28 mouse cellular contexts compared by ENCODE assay signal in the genomic region with DNA sequence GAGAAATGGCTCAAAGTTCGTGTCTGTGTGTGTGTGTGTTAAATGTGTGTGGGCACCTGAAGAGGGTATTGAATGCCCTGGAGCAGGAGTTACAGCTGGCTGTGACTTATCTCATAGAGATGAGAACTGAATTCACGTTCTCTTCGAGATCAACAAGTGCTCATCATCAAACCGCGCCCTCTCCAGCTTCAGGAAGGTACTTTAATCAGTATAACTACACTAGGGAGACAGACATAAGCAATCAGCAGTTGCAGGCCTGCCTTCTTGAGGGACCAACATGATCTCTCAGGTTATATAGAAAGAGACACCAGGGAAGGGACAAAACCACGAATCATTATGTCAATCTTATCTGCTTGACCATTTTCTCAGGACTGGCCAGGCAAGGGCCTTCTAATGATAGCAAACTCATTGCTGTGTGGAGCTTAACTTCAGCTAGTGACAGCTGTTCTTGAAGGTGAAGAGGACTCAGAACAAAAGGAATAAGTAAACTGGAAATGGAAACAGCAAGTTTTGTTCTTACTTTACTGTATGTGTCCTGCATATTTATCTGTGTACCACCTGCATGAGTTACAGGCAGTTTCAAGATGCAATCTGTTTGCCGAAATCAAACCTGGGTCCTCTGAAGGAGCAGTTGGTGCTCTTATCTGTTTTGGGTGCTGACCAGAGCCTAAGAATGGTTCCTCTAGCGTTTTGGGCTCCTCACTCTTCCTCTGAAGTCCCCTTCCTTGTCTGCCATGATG. TPM values are rescaled to one million over a fixed set of nuclear protein-coding genes. Genes with fewer than 3 reads are reported as not detected.
A peak's percentile ranks its signal among the peaks of the same experiment; 100 is the strongest.
DNase-seq lines count a peak whose midpoint lies in the region; ATAC-seq and TF ChIP-seq lines count a peak whose summit lies in the region.
"Had no signal": no experiment of that assay in that cellular context is flagged by ENCODE, and none has a peak within 500 bp of the region (broad histone marks: within the 10 kb centered on the region; RNA-seq: fewer than 3 reads in every experiment).

No protein-coding gene starts in this region.

- no peak for TF ChIP-seq RAD21 in MEL (IDR thresholded peaks at IDR 0.05; ENCODE audit: low read depth, low read length)

- no peak for TF ChIP-seq CTCF in heart, postnatal 0 days (IDR thresholded peaks at IDR 0.05; ENCODE audit: low read depth)
- TF ChIP-seq CTCF in MEL (IDR thresholded peaks at IDR 0.05 in 2 of 3, conservative IDR thresholded peaks at IDR 0.05 in 1 of 3; ENCODE audit: control insufficient read depth in 1 of 3, insufficient read depth in 1 of 3, low read depth in 2 of 3, low read length in 3 of 3, poor library complexity in 1 of 3, severe bottlenecking in 1 of 3), result no peak

- H3K9me3 ChIP-seq in heart, postnatal 0 days (replicated peaks; ENCODE audit: control insufficient read depth, low read length), result no peaks in the 10 kb centered on the region
- H3K9me3 ChIP-seq in MEL (replicated peaks; ENCODE audit: insufficient read depth, low read length), result no peaks in the 10 kb centered on the region
- H3K9me3 ChIP-seq: forebrain, embryonic 15.5 days; heart, embryonic 13.5 days; hindbrain, embryonic 13.5 days; limb, embryonic 15.5 days; lung, embryonic 15.5 days; midbrain, embryonic 13.5 days; neural tube, embryonic 12.5 days had no signal

- no peak overlapping the region for H3K4me3 ChIP-seq in heart, postnatal 0 days (ENCODE audit: low read depth, low read length)
- H3K4me3 ChIP-seq in MEL (ENCODE audit: control insufficient read depth in 1 of 2, insufficient read depth in 1 of 2, low read depth in 2 of 2, low read length in 2 of 2), result no peak overlapping the region
- H3K4me3 ChIP-seq: forebrain, embryonic 15.5 days; heart, embryonic 13.5 days; hindbrain, embryonic 13.5 days; left cerebral cortex, adult 2 months; limb, embryonic 15.5 days; lung, embryonic 15.5 days; midbrain, embryonic 13.5 days; neural tube, embryonic 12.5 days had no signal

- H3K9ac ChIP-seq in heart, postnatal 0 days (replicated peaks; ENCODE audit: low read depth, low read length), result no peak overlapping the region
- H3K9ac ChIP-seq in MEL (ENCODE audit: control insufficient read depth, low read depth, low read length, poor library complexity, severe bottlenecking), result no peak overlapping the region
- H3K9ac ChIP-seq: forebrain, embryonic 15.5 days; heart, embryonic 13.5 days; hindbrain, embryonic 13.5 days; limb, embryonic 15.5 days; liver, embryonic 14.5 days; lung, embryonic 15.5 days; midbrain, embryonic 13.5 days; neural tube, embryonic 12.5 days had no signal

- ATAC-seq in heart, postnatal 0 days (ENCODE audit: insufficient read depth, low read depth), result no peak
- ATAC-seq in megakaryocyte-erythroid progenitor cell, adult 5-6 weeks (replicated peaks; ENCODE audit: low FRiP score, low TSS enrichment, poor library complexity, severe bottlenecking), result peak; percentile 67
- ATAC-seq: forebrain, embryonic 15.5 days; midbrain, embryonic 13.5 days had no signal

- H3K79me2 ChIP-seq in MEL (ENCODE audit: control insufficient read depth, insufficient read depth, low read length, poor library complexity), result no peaks in the 10 kb centered on the region

- intact Hi-C loops in heart, postnatal 10 days (cut with DNase I), result no loop called here

- H3K4me2 ChIP-seq in heart, postnatal 0 days (ENCODE audit: low read depth, low read length), result no peak overlapping the region
- H3K4me2 ChIP-seq: forebrain, embryonic 15.5 days; heart, embryonic 13.5 days; hindbrain, embryonic 13.5 days; limb, embryonic 15.5 days; lung, embryonic 15.5 days; midbrain, embryonic 13.5 days; neural tube, embryonic 12.5 days had no signal

- DNase-seq in heart, postnatal 0 days (ENCODE audit: low spot score), result no peak
- no peak for DNase-seq in heart, adult 11 months
- peak; percentile 66 for DNase-seq in A20 (ENCODE audit: low read depth, low spot score)
- DNase-seq in MEL (ENCODE audit: low read depth, low spot score), result peak; percentile 61
- no peak for DNase-seq in lung, postnatal 36 days
- DNase-seq in gastrocnemius, adult 18-20 months (ENCODE audit: low spot score), result no peak
- no peak for DNase-seq in heart, postnatal 10 days
- DNase-seq: adrenal gland, postnatal 36 days; cerebellum, adult 9-11 months; gastrocnemius, postnatal 10 days; heart, postnatal 36 days; kidney, adult 2 months; layer of hippocampus, adult 9-11 months; left cerebral cortex, postnatal 4 days; right cerebral cortex, postnatal 25 days had no signal

- H3K4me1 ChIP-seq in heart, postnatal 0 days (ENCODE audit: control insufficient read depth, insufficient read depth), result no peaks in the 10 kb centered on the region
- H3K4me1 ChIP-seq in MEL (ENCODE audit: control insufficient read depth in 1 of 2, insufficient read depth in 2 of 2, low read length in 2 of 2), result peaks cover 11 to 33% of the 10 kb centered on the region in 2 experiments
- H3K4me1 ChIP-seq: forebrain, embryonic 15.5 days; heart, embryonic 13.5 days; hindbrain, embryonic 13.5 days; limb, embryonic 15.5 days; lung, embryonic 15.5 days; midbrain, embryonic 13.5 days; neural tube, embryonic 12.5 days had no signal

- peak overlapping the region; percentile 18; the same call in 1 of the 2 replicates for H3K27ac ChIP-seq in heart, postnatal 0 days (ENCODE audit: low read depth)
- H3K27ac ChIP-seq in MEL (ENCODE audit: control insufficient read depth, low read depth, low read length), result no peak overlapping the region
- H3K27ac ChIP-seq: forebrain, embryonic 15.5 days; heart, embryonic 13.5 days; hindbrain, embryonic 13.5 days; kidney, postnatal 0 days; left cerebral cortex, adult 2 months; limb, embryonic 15.5 days; liver, embryonic 14.5 days; lung, embryonic 15.5 days; midbrain, embryonic 13.5 days; neural tube, embryonic 12.5 days had no signal

- no peaks in the 10 kb centered on the region for H3K27me3 ChIP-seq in heart, postnatal 0 days (ENCODE audit: control insufficient read depth, insufficient read depth, low read length)
- H3K27me3 ChIP-seq in MEL (ENCODE audit: control insufficient read depth in 1 of 2, insufficient read depth in 2 of 2, low read length in 2 of 2), result no peaks in the 10 kb centered on the region
- H3K27me3 ChIP-seq: forebrain, embryonic 15.5 days; heart, embryonic 13.5 days; hindbrain, embryonic 13.5 days; limb, embryonic 15.5 days; midbrain, embryonic 13.5 days; neural tube, embryonic 12.5 days had no signal

- no peak for TF ChIP-seq POLR2A in MEL (IDR thresholded peaks at IDR 0.05; ENCODE audit: control insufficient read depth in 1 of 2, insufficient read depth in 1 of 2, low read depth in 1 of 2, low read length in 2 of 2, poor library complexity in 1 of 2)

- TF ChIP-seq EP300 in heart, postnatal 0 days (IDR thresholded peaks at IDR 0.05; ENCODE audit: low read depth), result no peak
- TF ChIP-seq EP300 in MEL (IDR thresholded peaks at IDR 0.05; ENCODE audit: low read depth in 1 of 2, low read length in 2 of 2), result peak; percentile 34 to 49; a peak in 3 of 4 replicates

- WGBS in heart, postnatal 0 days, result 54% methylated on average over 8 of the region's 8 CpGs

- H3K36me3 ChIP-seq in heart, postnatal 0 days (replicated peaks; ENCODE audit: control insufficient read depth, insufficient read depth, low read length), result no peaks in the 10 kb centered on the region
- peaks cover 0 to 24% of the 10 kb centered on the region in 2 experiments; a peak in 2 of 4 replicates for H3K36me3 ChIP-seq in MEL (ENCODE audit: control insufficient read depth in 1 of 2, insufficient read depth in 2 of 2, low read length in 2 of 2)
- H3K36me3 ChIP-seq: forebrain, embryonic 15.5 days; heart, embryonic 13.5 days; hindbrain, embryonic 13.5 days; limb, embryonic 15.5 days; lung, embryonic 15.5 days; midbrain, embryonic 13.5 days; neural tube, embryonic 12.5 days had no signal

TF ChIP-seq in MEL, 35 proteins besides CTCF, POLR2A, EP300 and RAD21:
- 0 out of 2 replicates have a peak, but pooled peaks have one; percentile 29 for TF ChIP-seq TBP (IDR thresholded peaks at IDR 0.05; ENCODE audit: low read depth, low read length)
- TF ChIP-seq MAZ (IDR thresholded peaks at IDR 0.05; ENCODE audit: low read depth, low read length), result no peak
- TF ChIP-seq CHD2 (IDR thresholded peaks at IDR 0.05; ENCODE audit: low read length), result peak; percentile 37; the same call in 1 of the 2 replicates
- no peak for TF ChIP-seq ZC3H11A (IDR thresholded peaks at IDR 0.05; ENCODE audit: low read depth, low read length)

RNA-seq across cellular contexts. Expression of gene Mfsd2a, which starts 28.6 kb away (rescaled TPM):
- not detected in 2 replicates for total RNA-seq in heart, postnatal 0 days (2014; rRNA removed; ENCODE audit: low replicate concordance)
- 0.19 and 0.20 TPM in 2 replicates for polyA plus RNA-seq in heart, postnatal 0 days (2015; fragmentation: Nextera tagmentation; extraction: Ambion mirVana)
- total RNA-seq in MEL (2012; rRNA removed), result 8.4 and 14.3 TPM in 2 replicates
- 1 to 10 TPM in 1 of 2 experiments, not detected in 1; 8.8 TPM for polyA plus RNA-seq in MEL (2012; ENCODE audit: insufficient read depth in 1 of 2, insufficient read length in 2 of 2, low read depth in 1 of 2, low replicate concordance in 2 of 2, missing spikeins in 1 of 2)
- not detected in 2 replicates for total RNA-seq in megakaryocyte-erythroid progenitor cell, adult 5-6 weeks (2014; fragmentation: Nextera tagmentation)
- total RNA-seq in megakaryocyte-erythroid progenitor cell, adult 5-6 weeks (2017), result not detected in 2 replicates
- under 1 TPM; 0.39 to 0.81 TPM for total RNA-seq in gastrocnemius, adult 18-20 months (2021)
- 1 to 10 TPM in 1 of 2 experiments, under 1 TPM in 1; 0.12 to 2.3 TPM for total RNA-seq in heart, postnatal 10 days (2021)
- total RNA-seq: common myeloid progenitor, adult 5-6 weeks; granulocyte monocyte progenitor cell, adult 5-6 weeks had no signal

RNA-seq across cellular contexts. Expression of gene Cap1, which starts 46.6 kb away (rescaled TPM):
- total RNA-seq in heart, postnatal 0 days (2014; rRNA removed; ENCODE audit: low replicate concordance), result 59.6 and 73.0 TPM in 2 replicates
- 20.6 and 22.4 TPM in 2 replicates for polyA plus RNA-seq in heart, postnatal 0 days (2015; fragmentation: Nextera tagmentation; extraction: Ambion mirVana)
- 68.3 and 82.3 TPM in 2 replicates for total RNA-seq in MEL (2012; rRNA removed)
- 100 to 1,000 TPM in 1 of 2 experiments, not detected in 1; 134 TPM for polyA plus RNA-seq in MEL (2012; ENCODE audit: insufficient read depth in 1 of 2, insufficient read length in 2 of 2, low read depth in 1 of 2, low replicate concordance in 2 of 2, missing spikeins in 1 of 2)
- total RNA-seq in megakaryocyte-erythroid progenitor cell, adult 5-6 weeks (2014; fragmentation: Nextera tagmentation), result 50.7 and 56.5 TPM in 2 replicates
- 80.5 and 95.8 TPM in 2 replicates for total RNA-seq in megakaryocyte-erythroid progenitor cell, adult 5-6 weeks (2017)
- 10 to 100 TPM; 16.7 to 25.5 TPM for total RNA-seq in gastrocnemius, adult 18-20 months (2021)
- 10 to 100 TPM; 84.6 to 89.1 TPM for total RNA-seq in heart, postnatal 10 days (2021)

Comparison
In these comparisons a context has a peak if more than half of its experiments do, and no peak if none do; other contexts are left out.
1. DNase-seq: peak in A20 (single experiment) and MEL (single experiment); none in heart, postnatal 0 days (single experiment), heart, adult 11 months (single experiment), lung, postnatal 36 days (single experiment), gastrocnemius, adult 18-20 months (single experiment) and heart, postnatal 10 days (0 of 2).